Mouse (Mus musculus): Measurements from ENCODE around the gene Kank3.

DNA sequence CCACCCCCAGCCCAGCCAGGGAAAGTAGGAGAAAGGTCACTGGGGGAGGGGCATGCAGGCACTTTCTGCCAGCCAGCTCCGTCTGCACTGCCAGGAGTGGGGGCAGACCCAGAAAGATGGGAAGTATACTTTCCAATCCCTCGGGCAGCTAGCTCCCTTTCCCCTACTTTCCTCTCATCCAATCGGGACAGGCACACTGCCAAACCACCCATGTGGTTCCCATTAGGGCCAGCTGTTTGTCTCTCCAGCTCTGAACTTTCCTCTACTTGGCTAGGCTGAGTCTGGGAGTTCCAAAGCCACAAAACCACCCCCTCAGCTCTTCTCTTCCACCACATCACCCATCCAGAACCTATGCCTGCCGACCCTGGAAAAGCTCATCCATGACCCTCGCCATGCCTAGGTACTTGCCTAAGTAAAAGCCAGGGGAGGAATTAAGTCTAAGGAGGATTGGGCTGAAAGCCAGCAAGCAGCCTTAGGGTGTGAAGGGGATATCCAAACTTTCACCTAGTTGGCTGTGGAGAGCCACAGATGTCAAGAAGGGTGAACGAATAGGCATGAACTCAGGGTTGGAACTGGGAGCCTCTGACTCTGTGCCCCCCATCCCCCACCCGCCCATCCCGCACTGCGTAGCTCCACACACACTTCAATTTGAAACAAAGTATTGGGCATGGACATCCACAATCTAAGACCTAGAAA, 30.9 kb upstream of the Kank3 start:
- TF ChIP-seq CTCF (IDR thresholded peaks at IDR 0.05; ENCODE audit: control insufficient read depth, insufficient read depth, low read length) (no peak), POLR2A (IDR thresholded peaks at IDR 0.05; ENCODE audit: borderline replicate concordance, control insufficient read depth, low read depth, low read length) (no peak)
